8 mouse cellular contexts compared by ENCODE assay signal in genomic region chr11:75459751-75460102, GRCm38 (mm10). TPM values are rescaled to one million over a fixed set of nuclear protein-coding genes. Genes with fewer than 3 reads are reported as not detected.
DNase-seq lines count a peak whose midpoint lies in the region; ATAC-seq and TF ChIP-seq lines count a peak whose summit lies in the region.

No protein-coding gene starts in this region.

- no peaks in the 10 kb centered on the region for H3K27me3 ChIP-seq in embryonic facial prominence, embryonic 12.5 days
- no peaks in the 10 kb centered on the region for H3K27me3 ChIP-seq in intestine, embryonic 16.5 days (replicated peaks; ENCODE audit: control insufficient read depth, insufficient read depth, low read length)
- H3K27me3 ChIP-seq in myocyte (ENCODE audit: control insufficient read depth, insufficient read depth, insufficient read length): no peaks in the 10 kb centered on the region

- H3K9ac ChIP-seq in embryonic facial prominence, embryonic 12.5 days: no peak overlapping the region; the same call in 1 of the 2 replicates
- 0 out of 2 replicates have a peak overlapping the region, but pooled peaks have one; percentile 68 for H3K9ac ChIP-seq in intestine, embryonic 16.5 days (ENCODE audit: low read depth, low read length)

- H3K27ac ChIP-seq in layer of hippocampus, adult 2 months: peak overlapping the region; percentile 97
- H3K27ac ChIP-seq in embryonic facial prominence, embryonic 12.5 days: peak overlapping the region; percentile 95
- peak overlapping the region; percentile 98 for H3K27ac ChIP-seq in intestine, embryonic 16.5 days (ENCODE audit: low read length)

- H3K4me1 ChIP-seq in embryonic facial prominence, embryonic 12.5 days: peaks cover 38% of the 10 kb centered on the region
- H3K4me1 ChIP-seq in intestine, embryonic 16.5 days (ENCODE audit: control insufficient read depth, insufficient read depth, low read length): peaks cover 31% of the 10 kb centered on the region

- TF ChIP-seq POLR2A in myocyte (IDR thresholded peaks at IDR 0.05; ENCODE audit: insufficient read length, low read depth): no peak

- peaks cover 28% of the 10 kb centered on the region for H3K79me2 ChIP-seq in myocyte (ENCODE audit: control insufficient read depth, insufficient read depth)

- WGBS in embryonic facial prominence, embryonic 12.5 days: 21% methylated on average over 5 of the region's 5 CpGs
- WGBS in intestine, embryonic 16.5 days: 27% methylated on average over 5 of the region's 5 CpGs

- ATAC-seq in embryonic facial prominence, embryonic 12.5 days (ENCODE audit: insufficient number of reproducible peaks, insufficient read depth, low FRiP score, low TSS enrichment): no peak
- ATAC-seq in intestine, embryonic 16.5 days: no peak

- no peak for DNase-seq in layer of hippocampus, adult 2 months (ENCODE audit: low spot score in 2 of 2)
- DNase-seq in layer of hippocampus, postnatal 36 days: no peak
- DNase-seq in yolk sac, embryonic 10.5 days (ENCODE audit: low spot score): no peak
- no peak for DNase-seq in adrenal gland, adult 18-20 months (ENCODE audit: low spot score in 2 of 2)
- DNase-seq in adrenal gland, postnatal 14 days: no peak

- no peak overlapping the region for H3ac ChIP-seq in myocyte (ENCODE audit: control insufficient read depth, insufficient read length)

- H3K4me2 ChIP-seq in embryonic facial prominence, embryonic 12.5 days (replicated peaks): peak overlapping the region; percentile 98
- H3K4me2 ChIP-seq in intestine, embryonic 16.5 days (ENCODE audit: low read depth, low read length): peak overlapping the region; percentile 86
- peak overlapping the region; percentile 98 for H3K4me2 ChIP-seq in myocyte (ENCODE audit: low read depth)

- no peaks in the 10 kb centered on the region for H3K36me3 ChIP-seq in embryonic facial prominence, embryonic 12.5 days
- no peaks in the 10 kb centered on the region for H3K36me3 ChIP-seq in intestine, embryonic 16.5 days (ENCODE audit: control insufficient read depth, insufficient read depth, low read length)
- H3K36me3 ChIP-seq in myocyte (ENCODE audit: control insufficient read depth, insufficient read depth): peaks cover 13% of the 10 kb centered on the region

- no peak for TF ChIP-seq CTCF in layer of hippocampus, adult 2 months (conservative IDR thresholded peaks at IDR 0.05)

- H3K9me3 ChIP-seq in embryonic facial prominence, embryonic 12.5 days: no peaks in the 10 kb centered on the region
- H3K9me3 ChIP-seq in intestine, embryonic 16.5 days (ENCODE audit: control insufficient read depth, low read length): no peaks in the 10 kb centered on the region

- peak overlapping the region; percentile 81 for H3K4me3 ChIP-seq in layer of hippocampus, adult 2 months
- peak overlapping the region; percentile 69; the same call in 1 of the 2 replicates for H3K4me3 ChIP-seq in embryonic facial prominence, embryonic 12.5 days
- H3K4me3 ChIP-seq in intestine, embryonic 16.5 days (ENCODE audit: low read length): peak overlapping the region; percentile 51; the same call in 1 of the 2 replicates
- H3K4me3 ChIP-seq in myocyte: peak overlapping the region; percentile 98

TF ChIP-seq in myocyte, 11 proteins besides CTCF, POLR2A, EP300 and RAD21:
- TF ChIP-seq POLR2AphosphoS2 (IDR thresholded peaks at IDR 0.05; ENCODE audit: insufficient read length, low read depth): no peak
- no peak for TF ChIP-seq TCF12 (IDR thresholded peaks at IDR 0.05; ENCODE audit: insufficient read depth, poor library complexity, severe bottlenecking)
- TF ChIP-seq MAX (IDR thresholded peaks at IDR 0.05; ENCODE audit: low read depth): no peak
- no peak for TF ChIP-seq USF1 (IDR thresholded peaks at IDR 0.05; ENCODE audit: low read depth)
- no peak for TF ChIP-seq MYOD1 (IDR thresholded peaks at IDR 0.05; ENCODE audit: control insufficient read depth in 1 of 3, insufficient read length in 2 of 3, low read depth in 2 of 3)
- no peak for TF ChIP-seq REST (IDR thresholded peaks at IDR 0.05; ENCODE audit: insufficient read depth, insufficient read length)
- TF ChIP-seq CEBPB (IDR thresholded peaks at IDR 0.05; ENCODE audit: insufficient read depth, poor library complexity, severe bottlenecking): no peak
- no peak for TF ChIP-seq SRF (IDR thresholded peaks at IDR 0.05; ENCODE audit: control insufficient read depth, insufficient read length, low read depth)
- TF ChIP-seq MYOG (IDR thresholded peaks at IDR 0.05; ENCODE audit: control insufficient read depth in 1 of 3, insufficient read depth in 1 of 3, insufficient read length in 2 of 3, low read depth in 2 of 3): no peak
- no peak for TF ChIP-seq E2F4 (IDR thresholded peaks at IDR 0.05; ENCODE audit: insufficient read depth)
- TF ChIP-seq TCF3 (IDR thresholded peaks at IDR 0.05; ENCODE audit: insufficient read length, low read depth): no peak

RNA-seq across cellular contexts. Expression of gene Tlcd2, which starts 1.8 kb away (rescaled TPM):
- under 1 TPM in 1 of 2 experiments, not detected in 1; 0.56 TPM for total RNA-seq in layer of hippocampus, adult 2 months (2021)
- total RNA-seq in layer of hippocampus, postnatal 36 days (2021): under 1 TPM; 0.40 to 0.85 TPM
- polyA plus RNA-seq in embryonic facial prominence, embryonic 12.5 days (2016; fragmentation: Nextera tagmentation; extraction: Ambion mirVana): 26.6 and 28.7 TPM in 2 replicates
- 17.2 and 19.6 TPM in 2 replicates for polyA plus RNA-seq in intestine, embryonic 16.5 days (2015; fragmentation: Nextera tagmentation; extraction: Ambion mirVana)
- 2.9 TPM for polyA plus RNA-seq in myocyte (2012; fragmentation: generic; extraction: Trizol)
- total RNA-seq in adrenal gland, adult 18-20 months (2021): 1 to 10 TPM; 8.1 to 9.1 TPM
- total RNA-seq in adrenal gland, postnatal 14 days (2021): 13.9 and 24.7 TPM in 2 replicates

RNA-seq across cellular contexts. Expression of gene Wdr81, which starts 5.2 kb away (rescaled TPM):
- 10 to 100 TPM; 23.4 to 23.7 TPM for total RNA-seq in layer of hippocampus, adult 2 months (2021)
- total RNA-seq in layer of hippocampus, postnatal 36 days (2021): 10 to 100 TPM; 20.6 to 22.6 TPM
- 7.0 and 7.1 TPM in 2 replicates for polyA plus RNA-seq in embryonic facial prominence, embryonic 12.5 days (2016; fragmentation: Nextera tagmentation; extraction: Ambion mirVana)
- polyA plus RNA-seq in intestine, embryonic 16.5 days (2015; fragmentation: Nextera tagmentation; extraction: Ambion mirVana): 6.9 and 9.8 TPM in 2 replicates
- 17.3 TPM for polyA plus RNA-seq in myocyte (2012; fragmentation: generic; extraction: Trizol)
- total RNA-seq in adrenal gland, adult 18-20 months (2021): 10 to 100 TPM; 11.5 to 15.3 TPM
- total RNA-seq in adrenal gland, postnatal 14 days (2021): 14.2 and 16.5 TPM in 2 replicates

RNA-seq across cellular contexts. Expression of gene Serpinf2, which starts 20.3 kb away (rescaled TPM):
- total RNA-seq in layer of hippocampus, adult 2 months (2021): under 1 TPM; 0.38 to 0.52 TPM
- under 1 TPM; 0.40 to 0.50 TPM for total RNA-seq in layer of hippocampus, postnatal 36 days (2021)
- polyA plus RNA-seq in embryonic facial prominence, embryonic 12.5 days (2016; fragmentation: Nextera tagmentation; extraction: Ambion mirVana): 0.08 and 0.14 TPM in 2 replicates
- polyA plus RNA-seq in intestine, embryonic 16.5 days (2015; fragmentation: Nextera tagmentation; extraction: Ambion mirVana): 23.2 and 32.8 TPM in 2 replicates
- 0.06 TPM for polyA plus RNA-seq in myocyte (2012; fragmentation: generic; extraction: Trizol)
- not detected for total RNA-seq in adrenal gland, adult 18-20 months (2021)
- 6.8 and 123 TPM in 2 replicates for total RNA-seq in adrenal gland, postnatal 14 days (2021)

RNA-seq across cellular contexts. Expression of gene Prpf8, which starts 26.9 kb away (rescaled TPM):
- total RNA-seq in layer of hippocampus, adult 2 months (2021): 100 to 1,000 TPM; 131 to 139 TPM
- 100 to 1,000 TPM; 126 to 130 TPM for total RNA-seq in layer of hippocampus, postnatal 36 days (2021)
- polyA plus RNA-seq in embryonic facial prominence, embryonic 12.5 days (2016; fragmentation: Nextera tagmentation; extraction: Ambion mirVana): 74.2 and 76.5 TPM in 2 replicates
- polyA plus RNA-seq in intestine, embryonic 16.5 days (2015; fragmentation: Nextera tagmentation; extraction: Ambion mirVana): 34.8 and 36.3 TPM in 2 replicates
- polyA plus RNA-seq in myocyte (2012; fragmentation: generic; extraction: Trizol): 93.0 TPM
- total RNA-seq in adrenal gland, adult 18-20 months (2021): 100 to 1,000 TPM; 118 to 147 TPM
- total RNA-seq in adrenal gland, postnatal 14 days (2021): 127 and 135 TPM in 2 replicates

RNA-seq across cellular contexts. Expression of gene Serpinf1, which starts 37.2 kb away (rescaled TPM):
- 10 to 100 TPM; 14.0 to 15.6 TPM for total RNA-seq in layer of hippocampus, adult 2 months (2021)
- total RNA-seq in layer of hippocampus, postnatal 36 days (2021): 10 to 100 TPM; 12.5 to 17.0 TPM
- polyA plus RNA-seq in embryonic facial prominence, embryonic 12.5 days (2016; fragmentation: Nextera tagmentation; extraction: Ambion mirVana): 224 and 237 TPM in 2 replicates
- 32.4 and 38.7 TPM in 2 replicates for polyA plus RNA-seq in intestine, embryonic 16.5 days (2015; fragmentation: Nextera tagmentation; extraction: Ambion mirVana)
- polyA plus RNA-seq in myocyte (2012; fragmentation: generic; extraction: Trizol): 911 TPM
- total RNA-seq in adrenal gland, adult 18-20 months (2021): 10 to 100 TPM; 13.7 to 28.0 TPM
- total RNA-seq in adrenal gland, postnatal 14 days (2021): 54.0 and 116 TPM in 2 replicates
